Mouse (Mus musculus): ENCODE data around the gene Tanc2. TPM values are rescaled to one million over a fixed set of nuclear protein-coding genes. Genes with fewer than 3 reads are reported as not detected.
A peak's percentile ranks its signal among the peaks of the same experiment; 100 is the strongest.

Tanc2 gene
- 1.5 and 1.8 TPM in 2 replicates for polyA plus RNA-seq (2015; fragmentation: Nextera tagmentation; extraction: Ambion mirVana)

GRCm38 (mm10) chr11:105589877-105590641 is at the start of gene Tanc2:
Tanc2 (plus strand) TSS chr11:105589986.
- WGBS (ENCODE audit: insufficient replicate concordance): under 1% methylated on average over 55 of the region's 87 CpGs
- TF ChIP-seq EP300 (IDR thresholded peaks at IDR 0.05; ENCODE audit: low read depth): no peak
- TF ChIP-seq CTCF (IDR thresholded peaks at IDR 0.05; ENCODE audit: low read depth): no peak
- peak within 1 kb of the TSS; percentile 85 for H3K27ac ChIP-seq (ENCODE audit: low read depth)
- no peaks in the 10 kb centered on the region for H3K27me3 ChIP-seq (ENCODE audit: insufficient read depth, low read length)
- H3K4me3 ChIP-seq (ENCODE audit: low read depth, low read length): peak within 1 kb of the TSS; percentile 64
- H3K4me1 ChIP-seq (ENCODE audit: insufficient read depth): peaks cover 3% of the 10 kb centered on the region; the same call in 1 of the 2 replicates
- peak within 1 kb of the TSS; percentile 62 for H3K9ac ChIP-seq (replicated peaks)
- H3K36me3 ChIP-seq (replicated peaks; ENCODE audit: insufficient read depth, low read length): no peaks in the 10 kb centered on the region
- H3K4me2 ChIP-seq (ENCODE audit: low read depth, low read length): peak within 1 kb of the TSS; percentile 91
- peak; percentile 85 for ATAC-seq
- peak; percentile 42 for DNase-seq
- H3K9me3 ChIP-seq (ENCODE audit: low read length): no peaks in the 10 kb centered on the region

GRCm38 (mm10) chr11:105540781-105541180 is 49.0 kb upstream of the Tanc2 start:
- Histone ChIP-seq H3K4me1 (ENCODE audit: insufficient read depth) (no peaks in the 10 kb centered on the region), H3K27me3 (ENCODE audit: insufficient read depth, low read length) (no peaks in the 10 kb centered on the region), H3K9me3 (ENCODE audit: low read length) (no peaks in the 10 kb centered on the region), H3K27ac (ENCODE audit: low read depth) (no peak overlapping the region), H3K4me2 (ENCODE audit: low read depth, low read length) (no peak overlapping the region), H3K36me3 (replicated peaks; ENCODE audit: insufficient read depth, low read length) (no peaks in the 10 kb centered on the region), H3K9ac (replicated peaks) (no peak overlapping the region), H3K4me3 (ENCODE audit: low read depth, low read length) (no peak overlapping the region)
- 75% methylated on average over 8 of the region's 8 CpGs for WGBS (ENCODE audit: insufficient replicate concordance)
- no peak for ATAC-seq
- no peak for TF ChIP-seq EP300 (IDR thresholded peaks at IDR 0.05; ENCODE audit: low read depth)
- no peak for TF ChIP-seq CTCF (IDR thresholded peaks at IDR 0.05; ENCODE audit: low read depth)
- no peak for DNase-seq

- no peaks in the 10 kb centered on the region for H3K36me3 ChIP-seq (replicated peaks; ENCODE audit: insufficient read depth, low read length)
- no peaks in the 10 kb centered on the region for H3K27me3 ChIP-seq (ENCODE audit: insufficient read depth, low read length)
- no peak overlapping the region for H3K4me2 ChIP-seq (ENCODE audit: low read depth, low read length)
- H3K4me3 ChIP-seq (ENCODE audit: low read depth, low read length): no peak overlapping the region
- H3K9me3 ChIP-seq (ENCODE audit: low read length): no peaks in the 10 kb centered on the region
- ATAC-seq (no peak), DNase-seq (no peak)
- no peak overlapping the region for H3K9ac ChIP-seq (replicated peaks)
- H3K4me1 ChIP-seq (ENCODE audit: insufficient read depth): no peaks in the 10 kb centered on the region
- H3K27ac ChIP-seq (ENCODE audit: low read depth): no peak overlapping the region
- no peak for TF ChIP-seq EP300 (IDR thresholded peaks at IDR 0.05; ENCODE audit: low read depth)
- no peak for TF ChIP-seq CTCF (IDR thresholded peaks at IDR 0.05; ENCODE audit: low read depth)
- 79% methylated on average over 4 of the region's 4 CpGs for WGBS (ENCODE audit: insufficient replicate concordance)
These were observed 48.4 kb upstream of the Tanc2 start for GRCm38 (mm10) chr11:105541366-105541765.

GRCm38 (mm10) chr11:105542129-105542528 is 47.7 kb upstream of the Tanc2 start:
- Histone ChIP-seq H3K4me1 (ENCODE audit: insufficient read depth) (no peaks in the 10 kb centered on the region), H3K36me3 (replicated peaks; ENCODE audit: insufficient read depth, low read length) (no peaks in the 10 kb centered on the region), H3K27ac (ENCODE audit: low read depth) (no peak overlapping the region), H3K4me3 (ENCODE audit: low read depth, low read length) (no peak overlapping the region), H3K27me3 (ENCODE audit: insufficient read depth, low read length) (no peaks in the 10 kb centered on the region), H3K9me3 (ENCODE audit: low read length) (no peaks in the 10 kb centered on the region), H3K9ac (replicated peaks) (no peak overlapping the region), H3K4me2 (ENCODE audit: low read depth, low read length) (no peak overlapping the region)
- DNase-seq: no peak
- no peak for ATAC-seq
- TF ChIP-seq CTCF (IDR thresholded peaks at IDR 0.05; ENCODE audit: low read depth) (no peak), EP300 (IDR thresholded peaks at IDR 0.05; ENCODE audit: low read depth) (no peak)
- 8% methylated on average over 1 of the region's 1 CpGs for WGBS (ENCODE audit: insufficient replicate concordance)

GRCm38 (mm10) chr11:105545801-105546200 is 44.0 kb upstream of the Tanc2 start:
- H3K9ac ChIP-seq (replicated peaks): no peak overlapping the region
- WGBS (ENCODE audit: insufficient replicate concordance): 68% methylated on average over 8 of the region's 8 CpGs
- no peak overlapping the region for H3K27ac ChIP-seq (ENCODE audit: low read depth)
- H3K27me3 ChIP-seq (ENCODE audit: insufficient read depth, low read length): no peaks in the 10 kb centered on the region
- DNase-seq (no peak), ATAC-seq (no peak)
- H3K4me3 ChIP-seq (ENCODE audit: low read depth, low read length): no peak overlapping the region
- no peaks in the 10 kb centered on the region for H3K36me3 ChIP-seq (replicated peaks; ENCODE audit: insufficient read depth, low read length)
- no peaks in the 10 kb centered on the region for H3K9me3 ChIP-seq (ENCODE audit: low read length)
- no peak for TF ChIP-seq EP300 (IDR thresholded peaks at IDR 0.05; ENCODE audit: low read depth)
- TF ChIP-seq CTCF (IDR thresholded peaks at IDR 0.05; ENCODE audit: low read depth): no peak
- H3K4me1 ChIP-seq (ENCODE audit: insufficient read depth): no peaks in the 10 kb centered on the region
- no peak overlapping the region for H3K4me2 ChIP-seq (ENCODE audit: low read depth, low read length)

GRCm38 (mm10) chr11:105546393-105546792 is 43.4 kb upstream of the Tanc2 start:
- ATAC-seq (no peak), DNase-seq (no peak)
- Histone ChIP-seq H3K9me3 (ENCODE audit: low read length) (no peaks in the 10 kb centered on the region), H3K27me3 (ENCODE audit: insufficient read depth, low read length) (no peaks in the 10 kb centered on the region), H3K4me1 (ENCODE audit: insufficient read depth) (no peaks in the 10 kb centered on the region; the same call in 1 of the 2 replicates), H3K27ac (ENCODE audit: low read depth) (no peak overlapping the region), H3K9ac (replicated peaks) (no peak overlapping the region), H3K4me3 (ENCODE audit: low read depth, low read length) (no peak overlapping the region), H3K4me2 (ENCODE audit: low read depth, low read length) (no peak overlapping the region), H3K36me3 (replicated peaks; ENCODE audit: insufficient read depth, low read length) (no peaks in the 10 kb centered on the region)
- TF ChIP-seq EP300 (IDR thresholded peaks at IDR 0.05; ENCODE audit: low read depth): no peak
- TF ChIP-seq CTCF (IDR thresholded peaks at IDR 0.05; ENCODE audit: low read depth): no peak
- 70% methylated on average over 6 of the region's 6 CpGs for WGBS (ENCODE audit: insufficient replicate concordance)
